Mouse (Mus musculus) layer of hippocampus, adult 2 months (tissue): ENCODE data around the gene Rnd3. TPM values are rescaled to one million over a fixed set of nuclear protein-coding genes. Genes with fewer than 3 reads are reported as not detected.

Experiments
- DNase-seq, 2 experiments: peaks; one replicate each; pipeline ENCODE4 v3.0.0; 2022; ENCODE audit warnings: low spot score in 2 of 2
- H3K27ac ChIP-seq: fragments of 200-600 bp; 2 replicates; pipeline ENCODE4 v1.8.1; 2022
- H3K4me3 ChIP-seq: fragments of 200-600 bp; 2 replicates; pipeline ENCODE4 v1.8.1; 2022; ENCODE audit warnings: mild to moderate bottlenecking
- CTCF ChIP-seq: fragments of 200-600 bp; conservative IDR thresholded peaks from 2 replicates; pipeline ENCODE4 v1.8.1; 2022; ENCODE audit warnings: antibody characterized with exemption, mild to moderate bottlenecking, moderate library complexity
- total RNA-seq, 2 experiments: library from RNA; stranded (reverse); gene quantifications; 2 replicates each; pipeline ENCODE4 v1.2.3; 2021

The Rnd3 gene
- total RNA-seq, 2 experiments from 2014 or later = 13.2 to 14.1 TPM

DNA sequence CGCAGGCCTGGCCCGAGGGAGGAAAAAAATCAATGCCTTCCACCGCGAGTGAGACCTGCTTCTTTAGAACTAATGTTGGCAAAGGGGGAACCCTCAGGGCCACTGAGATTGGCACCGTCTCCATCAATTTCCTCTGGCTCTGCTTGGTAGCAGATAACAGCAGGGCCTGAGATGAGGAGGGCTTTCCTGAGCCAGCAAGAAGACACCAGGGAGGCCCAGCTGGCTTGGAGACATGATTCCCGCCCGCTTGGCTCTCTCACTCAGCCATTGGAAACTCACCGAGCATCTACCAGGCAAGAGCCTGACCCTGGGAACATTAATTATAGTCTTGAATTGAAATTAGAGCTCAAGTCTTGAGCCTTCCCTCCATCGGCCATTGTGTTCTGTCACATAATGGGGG is 48.9 kb downstream of the Rnd3 start:
- Histone ChIP-seq H3K27ac (no peak overlapping the region), H3K4me3 (no peak overlapping the region)
- no peak for DNase-seq
- no peak for TF ChIP-seq CTCF

DNA sequence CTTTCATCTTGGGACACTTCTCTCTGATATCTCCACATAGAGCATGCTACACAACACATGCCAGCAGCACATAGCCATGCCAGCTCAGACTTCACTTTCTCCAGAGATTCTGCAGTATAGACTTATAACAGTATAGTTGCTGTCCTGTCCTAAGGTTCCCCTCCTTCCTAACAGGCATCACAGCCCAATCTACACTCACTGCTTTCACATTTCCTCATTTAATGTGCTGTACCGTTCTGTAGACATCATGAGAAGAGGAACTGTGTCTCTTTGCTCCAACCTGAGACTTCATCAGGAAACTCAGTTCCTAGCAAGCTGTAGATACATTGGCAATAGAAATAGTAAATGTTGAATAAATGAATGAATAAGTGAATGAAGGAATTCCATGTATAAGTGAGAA is 49.7 kb downstream of the Rnd3 start:
- DNase-seq = no peak
- Histone ChIP-seq H3K27ac (no peak overlapping the region), H3K4me3 (no peak overlapping the region)
- no peak for TF ChIP-seq CTCF

DNA sequence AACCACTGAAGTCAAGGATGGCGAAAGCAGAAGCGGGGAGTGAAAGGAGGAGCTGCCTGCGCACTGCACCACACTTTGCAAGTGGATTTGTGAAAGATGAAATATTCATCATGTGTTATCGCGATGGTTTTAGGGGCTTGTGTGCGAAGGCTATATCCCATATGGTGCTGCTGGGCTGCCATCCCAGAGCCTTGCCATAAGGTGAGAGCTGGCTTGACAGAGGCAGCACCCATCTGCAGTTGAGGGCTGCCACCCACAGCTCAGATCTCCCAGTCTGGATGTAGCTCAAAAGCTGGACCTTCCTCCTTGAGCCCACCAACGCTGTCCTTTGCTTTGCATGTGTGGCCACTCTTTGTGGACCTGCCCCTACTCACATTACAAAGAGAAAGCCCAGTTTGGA is 58.2 kb downstream of the Rnd3 start:
- no peak for TF ChIP-seq CTCF
- DNase-seq = no peak
- Histone ChIP-seq H3K27ac (no peak overlapping the region), H3K4me3 (no peak overlapping the region)

DNA sequence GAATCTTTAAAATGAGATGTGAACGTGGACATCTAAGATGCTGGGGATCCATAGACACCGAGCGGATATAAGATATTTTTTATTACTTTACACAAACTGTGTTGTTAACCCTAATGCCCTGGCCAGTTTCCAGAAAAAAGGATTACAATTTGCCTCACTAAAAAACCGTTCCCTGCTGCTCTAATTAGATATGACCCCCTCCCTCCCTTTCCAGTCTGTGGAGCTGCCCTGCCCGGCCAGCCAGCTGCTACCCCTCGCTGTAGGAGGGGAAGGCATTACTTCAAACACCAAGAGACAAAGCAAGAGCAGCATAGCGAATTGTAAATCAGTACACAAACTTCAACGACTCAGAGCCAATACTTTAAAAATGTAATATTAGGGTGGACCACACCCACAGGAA is 58.9 kb downstream of the Rnd3 start:
- no peak overlapping the region for H3K4me3 ChIP-seq
- H3K27ac ChIP-seq = no peak overlapping the region
- no peak for DNase-seq

DNA sequence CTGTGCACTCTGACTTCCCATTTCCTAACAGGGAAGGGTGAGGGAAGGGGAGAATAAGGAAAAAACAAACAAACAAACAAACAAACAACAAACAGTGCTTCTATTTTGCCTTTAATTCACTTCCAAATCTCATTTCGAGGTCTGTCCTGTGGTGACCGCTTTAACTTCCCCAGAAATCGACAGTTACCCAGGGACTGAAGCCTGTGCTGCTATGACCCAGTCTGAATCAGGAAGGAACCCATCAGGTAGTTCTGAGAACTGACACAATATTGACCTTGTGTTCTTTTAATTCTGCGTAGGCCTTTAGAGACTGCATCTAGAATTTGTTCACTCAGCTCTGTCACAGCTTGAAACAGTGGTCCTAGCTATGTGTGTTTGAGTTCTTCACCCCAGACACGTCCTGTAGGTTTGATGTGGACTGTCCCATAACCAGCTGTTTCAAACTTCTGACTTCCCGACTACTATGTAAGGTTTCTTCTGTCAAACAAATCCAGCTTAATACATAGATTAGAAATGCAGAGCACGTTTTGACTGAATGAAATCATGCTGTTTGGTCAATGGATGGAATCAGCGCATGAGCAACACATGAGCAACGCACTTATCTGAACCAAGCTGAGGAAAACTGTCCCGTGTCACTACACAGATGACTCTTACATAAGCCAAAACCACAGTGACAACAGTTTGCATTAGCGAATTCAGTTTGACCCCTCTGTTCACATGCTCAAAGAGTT is 59.9 kb downstream of the Rnd3 start:
- no peak for DNase-seq
- H3K4me3 ChIP-seq = no peak overlapping the region
- no peak overlapping the region for H3K27ac ChIP-seq
- no peak for TF ChIP-seq CTCF

More for the DNA sequence above, 58.9 kb downstream of the Rnd3 start:
- no peak for TF ChIP-seq CTCF

DNA sequence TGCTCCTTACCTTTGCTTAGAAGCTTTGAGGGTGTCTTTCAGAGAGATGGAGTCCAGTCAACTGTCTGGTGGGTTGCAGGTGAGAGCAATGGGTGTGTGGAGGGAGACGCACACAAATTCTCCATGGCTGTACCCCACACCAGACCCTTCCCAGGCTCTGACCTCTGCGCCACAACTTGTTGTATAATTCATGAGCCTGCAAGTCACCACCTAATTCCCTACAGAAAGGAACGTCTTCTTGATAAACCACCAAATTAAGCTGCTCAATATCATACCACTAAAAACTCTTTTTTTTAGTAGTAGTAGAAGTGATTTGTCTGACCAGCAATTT is 60.8 kb downstream of the Rnd3 start:
- TF ChIP-seq CTCF = no peak
- Histone ChIP-seq H3K27ac (no peak overlapping the region), H3K4me3 (no peak overlapping the region)
- no peak for DNase-seq

DNA sequence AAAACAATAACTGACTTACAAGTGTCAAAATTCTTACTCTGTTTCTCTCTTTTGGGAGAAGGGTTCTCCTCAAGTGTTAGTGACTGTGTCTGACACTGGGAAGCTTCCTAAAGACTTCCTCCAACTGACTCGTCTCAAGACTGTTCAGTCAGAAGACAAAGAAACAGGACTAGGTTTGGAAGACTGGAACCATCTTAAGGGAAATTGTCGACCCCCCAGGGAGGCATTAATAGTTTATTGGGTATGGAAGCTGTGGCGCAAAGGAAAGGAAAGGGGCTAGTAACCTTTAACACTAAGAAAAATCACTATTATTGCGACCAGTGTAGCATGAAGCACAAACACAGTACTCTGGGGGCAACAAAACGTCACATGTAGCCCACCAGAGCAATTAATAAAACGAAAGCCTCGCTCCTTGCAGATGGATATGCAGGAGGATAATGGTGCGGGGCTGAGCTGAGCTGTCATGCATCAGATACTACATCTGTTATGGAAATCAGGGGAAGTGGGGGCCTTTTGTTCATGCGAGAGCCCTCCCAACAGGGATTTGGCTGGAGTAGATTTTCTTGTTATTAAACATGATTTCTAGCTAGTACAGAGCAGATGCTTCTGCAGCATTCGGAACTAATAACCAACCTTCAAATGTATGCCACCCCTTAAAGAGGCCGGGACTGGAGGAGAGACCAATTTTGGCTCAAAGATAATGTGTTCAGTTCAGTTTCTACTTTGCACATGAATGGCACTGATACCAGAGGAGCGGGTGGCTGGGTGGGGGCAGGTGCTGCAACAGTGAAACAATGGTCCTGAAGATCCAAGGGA is 61.4 kb downstream of the Rnd3 start:
- H3K4me3 ChIP-seq = no peak overlapping the region
- no peak overlapping the region for H3K27ac ChIP-seq
- TF ChIP-seq CTCF = no peak
- DNase-seq = peak; percentile 16 to 52

DNA sequence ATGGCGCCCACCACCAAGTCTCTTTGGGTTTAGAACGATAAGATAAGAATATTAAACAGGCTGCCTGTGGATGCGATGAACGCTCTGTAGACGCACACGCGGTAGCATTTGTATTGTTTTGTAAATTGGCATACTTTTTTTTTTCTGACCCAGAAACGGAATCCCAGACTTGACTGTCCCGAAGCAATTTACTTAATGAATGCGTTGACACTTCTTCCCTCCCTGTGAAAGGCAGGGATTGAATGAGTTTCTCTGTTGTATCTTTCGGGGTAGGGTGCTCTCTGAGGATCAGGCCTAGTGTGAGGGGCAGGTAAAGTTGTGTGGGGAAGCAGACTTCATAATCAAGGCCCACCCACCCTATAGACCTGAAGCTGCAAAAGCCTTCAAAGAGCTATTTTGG is 63.8 kb downstream of the Rnd3 start:
- Histone ChIP-seq H3K27ac (no peak overlapping the region), H3K4me3 (no peak overlapping the region)
- no peak for TF ChIP-seq CTCF

DNA sequence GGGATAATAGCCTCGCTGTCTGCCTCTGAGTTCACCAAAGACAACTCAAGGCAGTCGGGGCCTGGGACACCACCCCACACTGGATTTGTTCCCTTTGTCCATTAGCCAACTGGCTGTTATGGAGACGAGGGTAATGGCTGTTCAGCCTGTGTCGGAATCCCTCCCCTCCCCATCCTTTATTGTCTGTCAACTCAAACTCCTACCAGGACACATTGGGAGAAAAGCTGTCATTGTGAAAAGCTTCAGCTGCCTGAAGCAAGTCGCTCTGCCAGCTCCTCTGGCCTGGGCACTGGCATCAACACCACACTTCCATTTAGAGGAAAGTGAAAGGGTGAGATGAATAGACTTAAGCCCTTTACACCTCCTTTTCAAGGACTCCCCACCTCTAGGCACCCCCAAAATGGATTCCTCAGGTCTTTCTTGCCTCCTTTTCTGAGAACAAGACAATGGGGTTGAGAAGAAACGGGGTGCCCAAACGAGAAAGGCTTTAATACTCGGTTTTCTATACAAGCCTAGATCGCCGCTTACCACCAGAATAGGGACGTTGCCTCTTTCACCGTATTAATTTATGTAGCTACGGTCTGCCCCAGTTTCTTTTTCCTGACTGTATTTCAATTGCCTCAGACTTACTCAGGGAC is 66.1 kb downstream of the Rnd3 start:
- TF ChIP-seq CTCF = no peak
- peak overlapping the region; percentile 49; the same call in 1 of the 2 replicates for H3K27ac ChIP-seq

More for the DNA sequence above, 63.8 kb downstream of the Rnd3 start:
- DNase-seq = no peak

More for the DNA sequence above, 66.1 kb downstream of the Rnd3 start:
- peak; percentile 29 to 48 for DNase-seq
- peak overlapping the region; percentile 11; the same call in 1 of the 2 replicates for H3K4me3 ChIP-seq
